Mouse (Mus musculus) cerebellum, adult 11-12 months (tissue): ENCODE measurements at regions not wholly inside any gene's neighbourhood (a gene's known extent, or its start where the extent isn't known, plus 50 kb on each side); places are given as distances from the start of the nearest gene placed in this dataset.
"Not testable (repeated sequence)": the region's sequence is repeated elsewhere in the genome, so short reads cannot be mapped to it uniquely, and the experiment has no call there.

Source experiments
- DNase-seq: peaks from one replicate; pipeline ENCODE4 v3.0.0; 2022

- no peak for DNase-seq
Measured at GRCm38 (mm10) chr2:171985813-171986572, 57.3 kb downstream of the Cbln4 start.

GRCm38 (mm10) chr2:171969311-171969905 is 73.9 kb downstream of the Cbln4 start:
- DNase-seq, result no peak

- no peak for DNase-seq
Measured at GRCm38 (mm10) chr2:171946569-171947250, 96.6 kb downstream of the Cbln4 start.

- peak; percentile 7 for DNase-seq
Measured at GRCm38 (mm10) chr2:171942671-171943070, 100.6 kb downstream of the Cbln4 start.

- DNase-seq, result no peak
Measured at GRCm38 (mm10) chr2:171935646-171936325, 107.5 kb downstream of the Cbln4 start.

GRCm38 (mm10) chr2:171920960-171921359 is 122.3 kb downstream of the Cbln4 start:
- DNase-seq, result no peak

GRCm38 (mm10) chr2:171887306-171887705 is 156.0 kb downstream of the Cbln4 start:
- DNase-seq, result no peak

- DNase-seq, result not testable (repeated sequence)
Measured at GRCm38 (mm10) chr2:171879238-171879960, 163.9 kb downstream of the Cbln4 start.

GRCm38 (mm10) chr2:171867550-171867949 is 175.7 kb downstream of the Cbln4 start:
- DNase-seq, result no peak

GRCm38 (mm10) chr2:171864376-171864965 is 178.8 kb downstream of the Cbln4 start:
- no peak for DNase-seq

- no peak for DNase-seq
Measured at GRCm38 (mm10) chr2:171862626-171863025, 180.6 kb downstream of the Cbln4 start.

- DNase-seq, result no peak
Measured at GRCm38 (mm10) chr2:171858894-171859293, 184.4 kb downstream of the Cbln4 start.

- no peak for DNase-seq
Measured at GRCm38 (mm10) chr2:171856491-171856890, 186.8 kb downstream of the Cbln4 start.

GRCm38 (mm10) chr2:171846826-171847492 is 196.3 kb downstream of the Cbln4 start:
- no peak for DNase-seq

- DNase-seq, result no peak
Measured at GRCm38 (mm10) chr2:171840058-171840713, 203.1 kb downstream of the Cbln4 start.

- no peak for DNase-seq
Measured at GRCm38 (mm10) chr2:171822156-171822555, 221.1 kb downstream of the Cbln4 start.

- no peak for DNase-seq
Measured at GRCm38 (mm10) chr2:171818504-171818903, 224.8 kb downstream of the Cbln4 start.

GRCm38 (mm10) chr2:171816685-171817419 is 226.4 kb downstream of the Cbln4 start:
- no peak for DNase-seq

- DNase-seq, result no peak
Measured at GRCm38 (mm10) chr2:171812701-171813100, 230.6 kb downstream of the Cbln4 start.

GRCm38 (mm10) chr2:171805376-171805775 is 237.9 kb downstream of the Cbln4 start:
- no peak for DNase-seq
